Mouse (Mus musculus) stomach, embryonic 16.5 days (tissue): ENCODE data around the gene Lix1. TPM values are rescaled to one million over a fixed set of nuclear protein-coding genes. Genes with fewer than 3 reads are reported as not detected.

Experiments
- ATAC-seq: fragments of 200-750 bp; cut with Nextera tagmentation; 2 replicates; pipeline ENCODE4 v1.8.0; 2017; ENCODE audit warnings: moderate number of reproducible peaks, moderate TSS enrichment; ENCODE audit not compliant: insufficient read depth, low FRiP score
- H3K27ac ChIP-seq: fragments of 300-500 bp; sonication (generic); 2 replicates; pipeline ENCODE4 v1.5.1; 2014; ENCODE audit warnings: low read length
- H3K27me3 ChIP-seq: fragments of 300-500 bp; sonication (generic); 2 replicates; pipeline ENCODE4 v1.6.1; 2014; ENCODE audit warnings: low read length, control low read depth, mixed read lengths; ENCODE audit not compliant: control insufficient read depth, insufficient read depth
- H3K36me3 ChIP-seq: fragments of 300-500 bp; sonication (generic); 2 replicates; pipeline ENCODE4 v1.6.1; 2014; ENCODE audit warnings: low read length; ENCODE audit not compliant: control insufficient read depth, insufficient read depth
- H3K4me1 ChIP-seq: fragments of 300-500 bp; sonication (generic); 2 replicates; pipeline ENCODE4 v1.6.1; 2014; ENCODE audit warnings: low read length, control low read depth, mixed read lengths; ENCODE audit not compliant: control insufficient read depth, insufficient read depth
- H3K4me2 ChIP-seq: fragments of 300-500 bp; sonication (generic); 2 replicates; pipeline ENCODE4 v1.6.1; 2014; ENCODE audit warnings: low read depth, low read length, mixed read lengths
- H3K4me3 ChIP-seq: fragments of 300-500 bp; sonication (generic); replicated peaks from 2 replicates; pipeline ENCODE4 v1.5.1; 2014; ENCODE audit warnings: mild to moderate bottlenecking, low read length
- H3K9ac ChIP-seq: fragments of 300-500 bp; sonication (generic); 2 replicates; pipeline ENCODE4 v1.6.1; 2014; ENCODE audit warnings: low read length
- H3K9me3 ChIP-seq: fragments of 300-500 bp; sonication (generic); replicated peaks from 2 replicates; pipeline ENCODE4 v1.6.1; 2016; ENCODE audit warnings: low read length, control low read depth; ENCODE audit not compliant: control insufficient read depth
- WGBS: fragments of 180-500 bp; shearing (Covaris S2); extraction: QIAGEN DNeasy Blood & Tissue Kit; methylation state at CpG from one replicate; pipeline ENCODE4 v1.1.7; 2014; 5-methylcytosine and 5-hydroxymethylcytosine counted together
- polyA plus RNA-seq: library from polyadenylated mRNA; unstranded; fragments of >200 nt; fragmentation: Nextera tagmentation; extraction: Ambion mirVana; gene quantifications from 2 replicates; pipeline ENCODE4 v1.2.1, GENCODE M21; 2015

The Lix1 gene
- 4.9 and 5.9 TPM in 2 replicates for polyA plus RNA-seq

GRCm38 (mm10) chr17:17402222-17403004 is at the start of gene Lix1:
Lix1 (plus strand) TSS chr17:17402672.
- peak; percentile 58; the same call in 1 of the 2 replicates for ATAC-seq
- Histone ChIP-seq H3K27me3 (no peaks in the 10 kb centered on the region), H3K4me3 (peak within 1 kb of the TSS; percentile 8; the same call in 1 of the 2 replicates), H3K4me1 (no peaks in the 10 kb centered on the region), H3K4me2 (peak within 1 kb of the TSS; percentile 37; the same call in 1 of the 2 replicates), H3K36me3 (no peaks in the 10 kb centered on the region), H3K9me3 (no peaks in the 10 kb centered on the region), H3K9ac (no peak within 1 kb of the TSS), H3K27ac (peak within 1 kb of the TSS; percentile 21)
- 34% methylated on average over 6 of the region's 6 CpGs for WGBS

- 0 out of 2 replicates have a peak, but pooled peaks cover 7% of the 10 kb centered on the region for H3K36me3 ChIP-seq
- peak overlapping the region; percentile 89 for H3K27ac ChIP-seq
- H3K9me3 ChIP-seq = no peaks in the 10 kb centered on the region
- peak overlapping the region; percentile 83 for H3K4me3 ChIP-seq
- no peaks in the 10 kb centered on the region for H3K4me1 ChIP-seq
- H3K9ac ChIP-seq = peak overlapping the region; percentile 84
- ATAC-seq = no peak
- 4% methylated on average over 6 of the region's 6 CpGs for WGBS
- H3K27me3 ChIP-seq = no peaks in the 10 kb centered on the region
- peak overlapping the region; percentile 60 for H3K4me2 ChIP-seq
These were observed 28.9 kb upstream of the Lix1 start for GRCm38 (mm10) chr17:17373550-17373917.

GRCm38 (mm10) chr17:17373918-17374910 is 28.3 kb upstream of the Lix1 start, which contains the start of gene Riok2:
Riok2 (plus strand) TSS chr17:17374309.
- peak; percentile 98 for ATAC-seq
- no peaks in the 10 kb centered on the region for H3K27me3 ChIP-seq
- H3K9me3 ChIP-seq = no peaks in the 10 kb centered on the region
- peak within 1 kb of the TSS; percentile 84 for H3K9ac ChIP-seq
- no peaks in the 10 kb centered on the region for H3K4me1 ChIP-seq
- H3K4me2 ChIP-seq = peak within 1 kb of the TSS; percentile 60
- H3K27ac ChIP-seq = peak within 1 kb of the TSS; percentile 89
- H3K4me3 ChIP-seq = peak within 1 kb of the TSS; percentile 83
- 0 out of 2 replicates have a peak, but pooled peaks cover 7% of the 10 kb centered on the region for H3K36me3 ChIP-seq
- WGBS = under 1% methylated on average over 48 of the region's 48 CpGs

GRCm38 (mm10) chr17:17375581-17375980 is 26.9 kb upstream of the Lix1 start:
- H3K4me3 ChIP-seq = peak overlapping the region; percentile 83
- H3K4me2 ChIP-seq = peak overlapping the region; percentile 60
- no peak for ATAC-seq
- no peaks in the 10 kb centered on the region for H3K27me3 ChIP-seq
- H3K4me1 ChIP-seq = no peaks in the 10 kb centered on the region
- no peaks in the 10 kb centered on the region for H3K9me3 ChIP-seq
- no peak overlapping the region for H3K9ac ChIP-seq
- H3K36me3 ChIP-seq = peaks cover 12% of the 10 kb centered on the region
- no peak overlapping the region for H3K27ac ChIP-seq
- WGBS = 81% methylated on average over 3 of the region's 3 CpGs

GRCm38 (mm10) chr17:17383703-17384102 is 18.8 kb upstream of the Lix1 start:
- no peak overlapping the region for H3K4me2 ChIP-seq

GRCm38 (mm10) chr17:17384502-17384901 is 18.0 kb upstream of the Lix1 start:
- no peak for ATAC-seq
- H3K4me2 ChIP-seq = no peak overlapping the region
- no peak overlapping the region for H3K4me3 ChIP-seq
- H3K27me3 ChIP-seq = no peaks in the 10 kb centered on the region
- 96% methylated on average over 3 of the region's 3 CpGs for whole genome bisulfite sequencing
- peaks cover 28% of the 10 kb centered on the region for H3K36me3 ChIP-seq
- no peak overlapping the region for H3K9ac ChIP-seq
- H3K9me3 ChIP-seq = no peaks in the 10 kb centered on the region
- no peaks in the 10 kb centered on the region for H3K4me1 ChIP-seq
- no peak overlapping the region for H3K27ac ChIP-seq

More at GRCm38 (mm10) chr17:17383703-17384102, 18.8 kb upstream of the Lix1 start:
- no peak overlapping the region for H3K9ac ChIP-seq
- H3K27me3 ChIP-seq = no peaks in the 10 kb centered on the region
- H3K27ac ChIP-seq = no peak overlapping the region
- WGBS = 91% methylated on average over 4 of the region's 4 CpGs
- H3K36me3 ChIP-seq = peaks cover 28% of the 10 kb centered on the region
- H3K4me3 ChIP-seq = no peak overlapping the region
- no peaks in the 10 kb centered on the region for H3K9me3 ChIP-seq
- H3K4me1 ChIP-seq = no peaks in the 10 kb centered on the region
- ATAC-seq = no peak

GRCm38 (mm10) chr17:17386117-17386516 is 16.4 kb upstream of the Lix1 start:
- no peak overlapping the region for H3K4me3 ChIP-seq
- H3K4me2 ChIP-seq = no peak overlapping the region
- WGBS = 83% methylated on average over 2 of the region's 2 CpGs

GRCm38 (mm10) chr17:17391823-17392222 is 10.6 kb upstream of the Lix1 start:
- Histone ChIP-seq H3K4me1 (no peaks in the 10 kb centered on the region), H3K4me2 (no peak overlapping the region), H3K36me3 (peaks cover 9% of the 10 kb centered on the region), H3K27me3 (no peaks in the 10 kb centered on the region), H3K4me3 (no peak overlapping the region), H3K9me3 (no peaks in the 10 kb centered on the region), H3K27ac (no peak overlapping the region), H3K9ac (no peak overlapping the region)
- no peak for ATAC-seq
- 90% methylated on average over 4 of the region's 4 CpGs for WGBS

More at GRCm38 (mm10) chr17:17386117-17386516, 16.4 kb upstream of the Lix1 start:
- Histone ChIP-seq H3K27me3 (no peaks in the 10 kb centered on the region), H3K36me3 (peaks cover 22% of the 10 kb centered on the region), H3K9me3 (no peaks in the 10 kb centered on the region), H3K4me1 (no peaks in the 10 kb centered on the region), H3K9ac (no peak overlapping the region), H3K27ac (no peak overlapping the region)
- no peak for ATAC-seq
